Mouse (Mus musculus): ENCODE measurements around the gene Ppp1r37.
"Not testable (repeated sequence)": the region's sequence is repeated elsewhere in the genome, so short reads cannot be mapped to it uniquely, and the experiment has no call there.

Ppp1r37 gene

DNA sequence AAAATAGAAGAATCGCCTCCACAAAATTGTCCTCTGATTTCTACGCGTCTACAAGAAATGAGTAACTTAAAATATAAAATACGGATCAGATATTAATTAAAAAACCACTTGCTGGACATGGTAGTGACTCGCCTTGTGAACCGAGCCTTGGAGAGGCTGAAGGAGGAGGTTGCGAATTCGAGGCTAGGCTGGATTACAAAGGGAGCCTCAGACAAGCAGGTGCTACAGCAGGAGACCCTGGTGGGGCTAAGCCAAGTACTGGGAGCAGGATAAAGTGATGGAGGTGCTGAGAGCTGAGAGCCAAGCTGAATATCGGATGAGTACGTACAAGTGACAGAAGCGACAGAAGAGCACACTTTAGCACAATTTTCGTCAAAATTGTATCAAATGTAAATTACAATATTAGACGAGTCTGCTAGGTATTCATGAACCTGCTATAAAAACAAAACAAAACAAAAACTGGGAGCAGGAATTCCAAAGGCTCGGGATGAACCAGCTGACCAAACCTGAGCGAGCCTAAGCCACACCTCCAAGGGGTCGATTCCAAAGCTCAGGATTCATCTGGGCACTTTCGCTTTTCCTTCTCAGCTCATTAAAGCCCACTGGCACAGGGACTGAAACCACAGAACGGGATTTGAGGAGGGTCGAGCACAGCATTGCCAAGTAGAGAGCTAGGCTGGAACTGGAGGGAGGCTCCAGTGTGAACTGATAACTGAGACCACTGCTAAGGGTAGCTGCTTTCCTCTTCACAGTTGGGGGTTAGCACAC lies at the start of gene Ppp1r37:
TSS of gene Ppp1r37 (minus strand) at position 434 of the 768 bp plus-strand sequence.
- DNase-seq = peak; percentile 71

DNA sequence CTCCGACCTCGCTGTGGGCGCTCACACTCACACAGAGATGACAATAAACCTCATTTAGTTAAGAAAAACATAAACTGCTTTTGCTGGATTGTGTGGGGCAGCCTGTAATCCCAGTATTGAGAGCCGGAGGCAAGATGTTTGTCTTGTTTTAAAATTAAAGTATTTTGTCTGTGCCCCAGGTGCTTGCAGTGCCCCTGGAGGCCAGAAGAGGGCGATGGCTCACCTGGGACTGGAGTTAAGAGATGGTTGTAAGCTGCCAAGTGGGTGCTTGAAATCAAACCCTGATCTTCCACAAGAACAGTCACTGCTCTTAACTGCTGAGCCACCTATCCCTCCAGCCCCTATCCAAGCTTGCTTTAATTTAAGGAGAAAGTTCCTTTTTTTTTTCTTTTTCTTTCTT lies 48.1 kb upstream of the Ppp1r37 start:
- DNase-seq = no peak

DNA sequence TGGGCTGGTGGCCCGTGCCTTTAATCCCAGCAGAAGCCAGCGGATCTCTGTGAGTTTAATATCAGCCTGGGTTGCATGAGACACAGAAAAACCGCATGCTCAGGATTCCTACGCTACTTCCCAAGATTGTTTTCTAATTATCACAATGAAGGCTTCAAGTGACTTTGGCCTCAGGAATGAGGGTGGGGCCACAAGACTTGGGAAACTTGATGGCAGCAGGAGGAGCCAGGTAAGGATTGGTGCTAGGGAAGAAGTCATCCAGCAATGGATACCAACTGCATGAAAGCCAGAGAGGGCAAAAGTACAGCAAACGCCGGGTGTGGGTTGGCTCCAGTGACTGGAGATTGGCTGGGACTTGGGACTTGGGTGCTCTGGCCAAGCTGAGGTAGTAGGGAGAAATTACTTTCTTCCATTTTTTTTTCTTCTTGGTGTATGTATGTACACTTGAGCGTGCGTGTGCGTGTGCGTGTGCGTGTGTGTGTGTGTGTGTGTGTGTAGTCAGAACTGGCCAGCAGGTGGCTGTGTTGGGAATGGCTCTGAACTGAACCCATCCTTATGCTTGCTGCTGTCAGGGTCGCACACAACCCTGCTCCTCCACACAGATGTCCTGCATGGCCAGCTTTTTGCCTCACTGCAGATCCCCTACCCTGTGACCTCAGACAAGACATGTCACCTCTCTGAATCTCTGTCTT lies 46.9 kb upstream of the Ppp1r37 start:
- DNase-seq = no peak

DNA sequence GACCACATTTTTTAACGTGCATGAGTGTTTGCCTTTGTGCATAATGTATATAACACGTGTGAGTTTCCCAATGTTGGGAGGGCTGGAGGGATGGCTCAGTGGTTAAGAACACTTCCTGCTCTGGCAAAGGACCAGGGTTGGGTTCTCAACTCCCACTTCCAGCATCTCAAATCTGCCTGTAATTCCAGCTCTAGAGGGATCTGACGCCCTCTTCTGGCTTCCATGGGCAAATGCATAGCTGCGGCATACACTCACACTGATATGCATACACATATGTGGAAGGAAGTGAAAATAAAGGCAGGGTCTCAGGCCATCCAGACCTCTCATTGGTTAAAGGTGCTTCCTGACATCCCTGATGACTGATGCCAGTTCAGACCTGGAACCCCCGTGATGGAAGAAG lies 44.4 kb upstream of the Ppp1r37 start:
- DNase-seq = no peak

DNA sequence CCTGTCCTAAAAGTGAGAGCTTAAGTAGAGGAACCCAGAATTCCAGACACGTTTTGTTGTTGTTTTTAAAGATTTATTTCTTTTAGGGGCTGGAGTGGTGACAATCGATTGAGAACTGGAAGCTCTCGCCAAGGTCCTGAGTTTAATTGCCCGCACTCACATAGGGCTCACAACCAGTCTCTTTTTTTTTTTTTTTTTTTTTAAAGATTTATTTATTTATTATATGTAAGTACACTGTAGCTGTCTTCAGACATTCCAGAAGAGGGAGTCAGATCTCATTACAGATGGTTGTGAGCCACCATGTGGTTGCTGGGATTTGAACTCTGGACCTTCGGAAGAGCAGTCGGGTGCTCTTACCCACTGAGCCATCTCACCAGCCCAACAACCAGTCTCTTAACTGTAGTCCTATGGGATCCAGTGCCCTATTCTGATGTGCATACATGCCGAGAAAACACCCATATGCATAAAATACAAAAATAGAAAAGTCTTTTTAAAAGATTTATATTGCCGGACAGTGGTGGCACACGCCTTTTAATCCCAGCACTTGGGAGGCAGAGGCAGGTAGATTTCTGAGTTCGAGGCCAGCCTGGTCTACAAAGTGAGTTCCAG lies 41.8 kb upstream of the Ppp1r37 start:
- not testable (repeated sequence) for DNase-seq

DNA sequence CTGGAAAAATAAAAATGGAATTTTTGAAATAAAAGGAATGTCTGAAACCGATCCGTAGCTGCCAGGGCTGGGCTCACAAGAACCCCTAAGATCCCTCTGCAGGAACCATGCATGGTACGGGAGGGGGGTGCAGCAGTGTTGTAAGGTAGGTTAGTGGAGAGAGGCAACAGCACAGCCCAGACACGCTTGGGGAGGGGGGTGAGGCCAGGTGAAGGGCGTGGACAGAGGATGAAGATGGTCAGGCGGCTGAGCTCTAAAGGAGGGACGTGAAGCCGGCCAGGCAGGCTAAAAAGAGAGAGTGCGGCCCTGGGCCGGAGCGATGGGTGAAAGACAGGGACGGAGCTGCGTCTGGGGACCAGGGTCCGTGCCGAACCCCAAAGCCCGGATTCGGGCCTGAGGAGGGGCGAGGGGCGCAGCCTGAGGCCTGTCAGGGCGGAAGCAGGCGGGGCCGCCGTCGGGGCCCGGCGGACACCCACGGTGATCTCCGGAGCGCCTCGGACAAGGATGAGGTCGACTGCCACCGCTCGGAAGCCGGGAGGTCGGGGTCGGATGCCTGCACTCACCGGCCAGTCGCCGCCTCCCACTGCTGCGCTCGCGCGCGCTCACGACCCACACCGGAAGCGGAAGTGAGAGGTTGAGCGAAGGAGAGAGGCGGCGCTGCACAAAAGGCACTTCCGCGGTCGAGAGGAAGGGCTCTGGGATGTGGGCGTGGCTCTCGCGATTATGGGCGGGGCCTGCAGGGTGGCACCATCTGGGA lies 41.2 kb upstream of the Ppp1r37 start, which contains the start of gene Clasrp:
TSS of gene Clasrp (minus strand) at position 638 of the 757 bp plus-strand sequence.
- DNase-seq = peak; percentile 98

DNA sequence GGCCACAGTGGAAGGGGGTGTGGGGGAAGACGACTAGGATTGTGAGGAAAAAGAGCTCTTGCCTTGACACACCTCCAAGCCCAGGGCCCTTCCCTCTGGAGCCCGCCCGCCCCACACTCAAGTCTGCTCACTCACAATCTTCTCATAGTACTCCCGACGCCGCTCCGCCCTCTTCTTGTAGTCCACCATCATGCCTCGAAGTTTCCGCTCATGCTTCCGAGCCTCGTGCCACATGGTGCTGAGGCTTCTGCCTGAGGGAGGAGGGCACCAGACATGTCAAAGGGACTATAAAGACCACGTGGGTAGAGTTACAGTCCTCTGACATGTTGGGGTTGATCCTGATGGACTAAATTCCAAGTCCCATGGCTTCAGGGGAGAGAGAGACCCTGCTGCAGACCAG lies 40.2 kb upstream of the Ppp1r37 start:
- DNase-seq = no peak

DNA sequence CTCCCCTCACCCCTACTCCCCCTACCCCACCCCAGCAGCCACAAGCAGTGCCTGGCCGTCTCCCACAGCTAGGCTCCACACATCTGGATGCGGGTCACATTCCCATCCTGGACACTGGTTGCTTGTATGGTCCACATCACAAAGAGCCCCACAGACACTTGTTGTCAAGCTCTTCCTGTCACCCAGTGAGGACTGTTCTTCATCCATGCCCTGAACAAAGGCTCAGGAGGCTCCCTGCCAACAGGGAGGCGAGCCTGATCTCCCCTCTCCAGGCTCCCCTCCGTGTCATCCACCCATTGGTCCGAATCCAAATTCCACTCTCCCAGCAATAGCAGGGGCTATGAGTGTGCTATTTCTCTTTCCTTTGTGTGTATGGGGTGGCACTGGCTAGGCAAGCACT lies 37.7 kb upstream of the Ppp1r37 start:
- DNase-seq = no peak

DNA sequence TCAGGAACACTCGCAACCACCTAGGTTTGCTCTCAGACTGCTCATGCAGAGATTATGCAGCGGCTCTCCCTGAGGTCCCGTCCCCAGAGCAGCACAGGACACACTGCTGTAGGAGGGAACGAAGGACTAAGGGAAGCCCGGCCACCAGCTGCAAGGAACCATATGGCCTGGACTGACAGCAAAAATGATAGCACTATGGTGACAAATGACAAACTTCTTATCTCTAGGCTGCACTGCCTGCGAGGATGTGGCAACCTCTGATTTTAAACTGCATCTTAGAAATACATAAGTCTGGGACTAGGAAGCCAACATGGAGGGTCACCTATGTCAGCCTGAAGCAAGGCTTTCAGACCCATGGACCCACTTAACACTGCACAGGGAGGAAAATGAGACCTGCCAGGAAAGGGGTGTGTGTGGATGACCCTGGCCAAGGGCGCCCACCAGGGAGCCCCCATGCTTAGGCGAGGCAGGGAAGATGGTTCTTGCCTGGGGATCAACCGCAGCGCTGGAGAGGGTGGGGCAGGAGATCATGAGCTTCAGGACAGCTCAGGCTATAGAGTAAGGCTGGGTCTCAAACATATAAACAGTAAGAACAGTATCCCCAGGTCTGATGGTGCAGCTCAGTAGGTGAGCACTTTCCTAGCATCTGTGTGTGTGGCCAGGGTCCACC lies 30.3 kb upstream of the Ppp1r37 start:
- DNase-seq = no peak

DNA sequence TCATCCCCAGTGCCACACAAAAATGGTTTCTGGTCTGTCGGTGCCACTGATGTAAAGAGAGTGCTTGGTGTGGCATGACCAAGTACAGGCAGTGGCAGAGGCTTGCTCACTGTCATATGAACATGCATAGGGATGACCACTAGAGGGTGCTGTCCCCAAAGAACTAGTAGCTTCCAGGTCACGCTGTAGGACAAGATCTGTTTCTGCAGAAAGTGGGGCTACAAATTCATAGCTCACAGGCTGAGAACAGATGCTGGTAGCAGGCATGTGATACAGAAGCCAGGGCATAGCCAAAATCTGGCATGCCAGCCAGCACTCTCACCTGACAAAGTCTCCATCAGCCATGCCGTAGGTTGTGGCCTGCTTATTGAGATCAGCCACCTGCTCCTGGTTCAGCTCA lies 27.0 kb upstream of the Ppp1r37 start:
- peak; percentile 87 for DNase-seq

DNA sequence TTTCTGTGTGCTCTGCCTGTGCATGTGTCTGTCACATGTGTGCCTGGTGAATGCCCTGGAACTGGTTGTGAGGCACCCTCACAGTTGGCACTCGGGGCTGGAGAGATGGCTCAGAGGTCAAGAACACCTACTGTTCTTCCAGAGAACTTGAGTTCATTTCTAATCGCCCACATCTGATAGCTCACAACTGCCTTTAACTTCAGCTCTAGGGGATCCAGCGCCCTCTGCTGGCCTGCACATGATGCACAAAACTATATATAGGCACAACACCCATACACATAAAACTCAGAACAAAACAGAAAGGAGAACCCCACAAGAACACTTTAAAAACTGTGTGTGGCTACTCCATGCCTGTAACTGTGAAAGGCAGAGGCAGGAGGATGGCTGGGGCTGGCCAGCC lies 26.3 kb upstream of the Ppp1r37 start:
- DNase-seq = peak; percentile 51

DNA sequence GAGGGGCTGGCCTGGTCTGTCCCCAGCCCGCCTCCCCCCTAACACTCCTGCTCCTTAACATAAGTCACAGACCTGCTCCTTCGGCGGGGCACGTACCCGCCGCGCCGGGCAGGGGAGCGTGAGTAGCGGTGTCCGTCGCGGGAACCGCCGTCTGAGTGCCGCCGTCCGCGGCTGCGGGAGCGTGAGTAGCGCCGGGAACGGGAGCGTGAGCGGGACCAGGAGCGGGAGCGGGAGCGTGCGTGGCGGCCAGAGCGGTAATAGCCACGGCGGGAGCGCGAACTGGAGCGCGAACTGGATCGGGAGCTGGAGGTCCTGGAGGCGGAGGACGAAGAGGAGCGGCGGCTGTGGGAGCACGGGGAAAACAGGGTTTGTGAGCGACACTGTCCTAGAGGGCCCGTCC lies 23.4 kb upstream of the Ppp1r37 start:
- no peak for DNase-seq

DNA sequence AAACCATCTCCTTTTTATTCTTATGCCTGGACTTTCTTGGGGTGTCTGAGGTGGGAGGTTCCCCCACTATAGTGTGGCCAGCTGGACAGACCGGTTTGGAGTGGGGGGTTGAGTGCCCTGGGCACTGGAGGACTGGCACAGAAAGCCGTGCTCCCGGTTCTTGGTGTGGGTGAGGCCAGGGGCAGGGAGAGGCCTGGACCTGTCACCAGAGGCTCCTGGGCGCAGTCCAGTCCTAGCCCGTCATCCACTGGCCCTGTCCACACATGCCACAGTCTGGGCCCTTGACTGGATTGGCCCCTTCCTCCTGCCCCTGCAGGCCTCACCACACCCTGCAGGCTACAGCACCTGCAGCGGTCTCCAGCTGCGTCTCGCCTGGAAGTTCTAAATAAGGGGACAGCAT lies 17.8 kb upstream of the Ppp1r37 start:
- DNase-seq = no peak

DNA sequence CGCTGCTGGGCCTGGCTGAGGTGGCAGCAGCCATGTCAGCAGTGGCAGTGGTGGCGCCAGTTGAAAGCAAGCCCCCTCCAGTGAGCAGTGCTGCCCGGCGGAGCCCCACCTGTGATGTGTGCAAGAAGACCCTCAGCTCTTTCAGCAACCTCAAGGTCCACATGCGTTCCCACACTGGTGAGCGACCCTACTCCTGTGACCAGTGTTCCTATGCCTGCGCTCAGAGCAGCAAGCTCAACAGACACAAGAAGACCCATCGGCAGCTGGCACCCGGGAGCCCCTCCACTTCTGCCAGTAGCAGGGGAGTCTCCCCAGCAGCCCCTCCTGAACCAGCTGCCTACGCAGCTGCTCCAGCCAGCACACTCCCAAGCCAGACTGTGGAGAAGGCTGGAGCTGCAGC lies 16.9 kb upstream of the Ppp1r37 start:
- no peak for DNase-seq

DNA sequence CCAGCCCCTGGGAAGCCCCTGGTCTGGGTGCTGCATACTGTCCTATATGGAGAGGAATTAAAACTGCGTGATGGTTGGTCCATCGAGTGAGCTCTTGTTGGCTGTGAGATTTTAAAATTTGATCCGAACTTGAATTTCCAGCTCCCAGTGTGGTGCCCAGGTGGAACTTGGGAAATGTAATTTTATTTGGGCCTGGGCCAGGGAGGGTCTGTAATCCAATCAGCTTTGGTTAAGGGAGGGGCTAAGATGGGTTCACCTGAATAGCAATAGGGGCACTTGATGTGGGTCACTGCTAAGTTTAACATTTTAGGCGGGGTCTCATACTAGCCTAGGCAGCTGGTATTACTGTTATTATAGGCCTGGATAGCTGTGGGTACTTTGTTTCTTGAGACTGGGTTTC lies 15.6 kb upstream of the Ppp1r37 start:
- no peak for DNase-seq

DNA sequence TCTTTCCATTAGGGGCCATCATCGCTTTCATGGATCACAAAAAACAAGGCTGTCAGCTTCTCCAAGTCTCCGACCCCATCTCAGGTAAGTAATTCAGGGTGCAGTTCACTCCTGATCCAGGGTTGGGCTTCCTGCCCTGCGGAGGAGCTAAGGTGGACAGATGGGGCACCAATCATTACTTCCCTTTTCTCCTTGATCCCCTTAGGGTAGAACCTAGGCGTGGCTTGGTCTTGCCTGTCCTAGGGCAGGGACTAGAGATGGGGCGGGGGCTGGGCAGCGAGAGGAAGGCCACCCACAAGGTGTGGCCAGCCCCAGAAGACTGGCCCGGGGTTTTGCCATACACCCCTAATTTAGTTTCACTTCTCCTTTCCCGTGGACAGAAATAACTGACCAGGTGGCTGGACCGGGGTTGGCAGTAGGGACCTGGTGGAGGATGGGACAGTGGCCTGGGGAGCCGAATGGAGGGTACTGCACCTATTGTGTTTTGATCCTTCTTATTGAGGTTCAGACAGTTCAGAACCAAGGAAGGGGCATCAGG lies 15.1 kb upstream of the Ppp1r37 start:
- DNase-seq = no peak

DNA sequence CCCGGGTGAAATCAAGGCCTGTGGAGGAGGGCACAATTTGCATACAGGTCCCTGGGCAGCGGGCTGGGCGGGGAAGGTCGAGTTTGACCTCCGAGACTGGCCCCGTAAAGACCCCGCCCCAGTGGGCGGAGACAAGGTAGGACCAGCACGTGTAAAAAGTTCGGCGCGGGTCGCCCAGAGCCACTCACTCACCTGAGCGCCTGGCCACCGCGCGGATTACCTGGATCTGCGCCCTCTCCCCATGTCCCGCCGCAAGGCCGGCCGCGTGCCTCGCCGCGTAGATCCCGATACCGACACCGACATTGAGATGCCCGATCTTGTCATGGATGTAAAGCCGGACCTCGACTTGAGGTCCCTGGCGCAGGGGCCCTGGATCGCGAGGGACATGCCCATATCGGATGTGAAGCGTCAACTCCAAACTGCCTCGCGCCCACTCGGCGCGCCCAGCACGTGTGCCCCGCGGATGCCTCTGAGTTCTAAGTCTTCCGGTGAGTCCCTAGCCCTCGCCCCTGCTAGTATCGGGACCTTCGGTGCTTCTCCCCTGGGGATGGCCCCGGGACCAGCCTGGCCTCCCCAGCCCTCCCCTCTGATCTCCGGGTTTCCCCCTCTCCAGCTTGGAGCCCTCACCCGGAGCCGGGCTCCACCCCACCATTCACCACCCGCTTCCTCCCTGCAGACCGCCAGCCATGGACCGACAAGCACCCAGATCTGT lies 14.4 kb upstream of the Ppp1r37 start, which contains the start of the genes Zfp296 and Gemin7:
TSS of gene Zfp296 (plus strand) at position 147 of the 712 bp plus-strand sequence.
TSS of gene Gemin7 (minus strand) at position 455 of the 712 bp plus-strand sequence.
- peak; percentile 51 for DNase-seq

DNA sequence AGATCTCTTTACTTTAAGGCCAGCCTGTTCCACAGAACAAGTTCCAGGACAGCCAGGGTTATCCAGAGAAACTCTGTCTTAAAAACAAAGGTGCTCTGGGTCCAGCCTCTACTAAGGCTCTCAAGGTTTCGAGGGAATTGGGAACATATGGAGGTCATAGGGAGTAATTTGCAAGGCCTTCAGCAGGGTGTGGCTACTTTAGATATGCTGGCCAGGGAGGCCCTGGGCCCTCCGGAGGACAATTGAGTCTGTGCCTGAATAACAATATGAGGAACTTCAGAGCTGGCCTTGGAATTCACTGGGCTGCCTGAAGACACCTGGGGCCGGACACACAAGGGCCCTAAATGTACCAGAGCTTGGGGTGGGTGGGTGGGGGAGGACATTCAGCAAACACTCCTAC lies 12.7 kb upstream of the Ppp1r37 start:
- DNase-seq = no peak

DNA sequence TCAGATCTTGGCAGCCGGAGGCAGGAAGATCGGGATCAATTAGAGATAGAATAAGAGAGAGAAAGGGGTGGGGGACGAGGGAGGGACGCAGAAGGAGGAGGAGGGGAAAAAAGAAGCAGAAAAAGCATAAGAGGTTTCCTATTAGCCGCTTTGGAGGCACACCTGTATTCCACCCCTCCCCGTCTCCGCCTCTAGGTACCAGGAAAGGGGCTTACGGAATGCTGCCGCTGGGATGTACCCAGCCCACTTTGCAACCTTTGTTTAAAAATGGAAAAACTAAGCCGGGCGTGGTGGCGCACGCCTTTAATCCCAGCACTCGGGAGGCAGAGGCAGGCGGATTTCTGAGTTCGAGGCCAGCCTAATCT lies 10.9 kb upstream of the Ppp1r37 start:
- DNase-seq = no peak

DNA sequence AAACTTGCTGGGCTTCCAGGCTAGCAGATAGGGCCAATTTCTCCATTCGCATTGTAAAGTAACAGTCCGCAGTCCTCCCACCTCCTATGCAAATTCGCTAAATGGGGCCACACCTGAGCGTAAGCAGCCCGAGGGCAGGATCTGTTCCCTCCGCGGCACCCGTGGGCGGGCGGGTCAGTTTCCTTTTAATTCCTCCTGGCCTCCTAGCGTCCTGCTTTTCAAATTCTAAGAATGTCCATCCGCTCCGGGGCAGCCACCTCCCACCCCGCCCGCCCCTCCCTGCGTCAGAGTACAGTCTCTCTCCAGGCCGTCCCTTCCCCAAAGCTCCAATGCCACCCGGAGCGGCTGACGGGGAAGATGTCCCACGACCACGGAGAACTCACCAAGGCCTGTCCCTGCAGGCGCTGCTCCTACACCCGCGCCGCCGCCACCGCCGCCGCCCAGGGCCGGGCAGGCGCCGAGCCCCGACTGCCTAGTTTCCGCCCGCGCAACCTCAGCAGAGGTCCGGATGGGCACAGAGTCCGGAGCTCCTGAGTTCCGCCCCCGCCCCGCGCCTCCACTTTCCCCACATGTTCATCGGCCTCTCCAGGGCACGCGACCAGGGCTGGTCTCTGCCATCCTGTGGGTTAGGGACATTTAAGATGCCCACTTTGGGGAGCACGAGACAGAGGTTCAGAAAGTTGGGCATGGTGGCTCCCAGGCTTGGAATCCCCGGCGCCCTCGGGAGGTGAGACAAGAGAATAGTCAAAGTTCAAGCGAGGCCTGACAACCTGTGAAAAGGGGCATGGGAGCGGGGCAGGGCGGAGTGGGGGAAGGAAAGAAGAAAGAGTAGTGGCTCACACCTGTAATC lies 10.3 kb upstream of the Ppp1r37 start:
- peak; percentile 88 for DNase-seq

DNA sequence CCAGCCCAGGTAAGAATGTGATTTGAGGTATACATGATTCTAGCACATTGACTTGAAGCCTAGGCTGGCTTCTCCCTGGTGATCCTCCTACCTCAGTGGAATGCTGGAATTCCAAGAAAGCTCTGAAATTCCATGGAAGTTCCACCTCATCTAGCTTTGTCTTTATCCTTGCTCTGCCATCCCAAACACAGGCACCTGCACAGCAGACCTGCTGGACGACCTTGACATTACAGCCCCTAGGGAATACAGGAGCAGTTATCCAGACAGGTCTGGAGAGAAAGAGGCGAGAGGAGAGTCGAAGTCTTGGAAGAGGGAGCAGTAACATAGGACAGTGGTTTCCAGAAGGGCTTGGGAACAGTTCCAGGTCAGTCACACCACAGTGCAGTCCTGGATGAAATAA lies 6.8 kb upstream of the Ppp1r37 start:
- DNase-seq = no peak
